Mouse (Mus musculus): ENCODE results near the gene Trank1.

DNA sequence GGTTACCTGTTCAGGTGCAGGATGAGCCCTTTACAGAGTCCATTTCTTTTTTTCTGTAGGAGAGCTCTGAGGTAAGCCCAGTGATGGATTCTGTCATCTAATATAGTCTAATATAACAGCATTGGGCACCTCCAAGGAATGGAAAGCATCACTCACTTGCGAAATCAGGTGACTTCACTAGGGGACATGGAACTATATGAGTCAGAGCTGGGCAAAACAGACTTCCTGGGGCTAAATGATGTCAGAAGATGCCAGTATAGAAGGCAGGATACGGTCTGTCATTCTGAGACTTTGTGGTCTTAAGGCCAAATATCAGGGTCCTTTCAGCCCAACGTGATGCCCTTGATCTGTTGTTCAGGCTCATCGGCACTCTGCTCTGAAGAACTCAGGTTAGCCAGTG is 91.6 kb downstream of the Trank1 start:
- TF ChIP-seq CTCF (IDR thresholded peaks at IDR 0.05; ENCODE audit: insufficient read depth, low read length) (no peak), POLR2A (IDR thresholded peaks at IDR 0.05; ENCODE audit: borderline replicate concordance, extremely low read depth, low read depth, low read length) (no peak)

Measured in lung, adult 2 months (tissue).